Mouse (Mus musculus): ENCODE measurements around the gene Aqr. TPM values are rescaled to one million over a fixed set of nuclear protein-coding genes. Genes with fewer than 3 reads are reported as not detected.

The Aqr gene
- total and polyA plus RNA-seq, 2 experiments from 2014 or later: 15.0 to 18.6 TPM

DNA sequence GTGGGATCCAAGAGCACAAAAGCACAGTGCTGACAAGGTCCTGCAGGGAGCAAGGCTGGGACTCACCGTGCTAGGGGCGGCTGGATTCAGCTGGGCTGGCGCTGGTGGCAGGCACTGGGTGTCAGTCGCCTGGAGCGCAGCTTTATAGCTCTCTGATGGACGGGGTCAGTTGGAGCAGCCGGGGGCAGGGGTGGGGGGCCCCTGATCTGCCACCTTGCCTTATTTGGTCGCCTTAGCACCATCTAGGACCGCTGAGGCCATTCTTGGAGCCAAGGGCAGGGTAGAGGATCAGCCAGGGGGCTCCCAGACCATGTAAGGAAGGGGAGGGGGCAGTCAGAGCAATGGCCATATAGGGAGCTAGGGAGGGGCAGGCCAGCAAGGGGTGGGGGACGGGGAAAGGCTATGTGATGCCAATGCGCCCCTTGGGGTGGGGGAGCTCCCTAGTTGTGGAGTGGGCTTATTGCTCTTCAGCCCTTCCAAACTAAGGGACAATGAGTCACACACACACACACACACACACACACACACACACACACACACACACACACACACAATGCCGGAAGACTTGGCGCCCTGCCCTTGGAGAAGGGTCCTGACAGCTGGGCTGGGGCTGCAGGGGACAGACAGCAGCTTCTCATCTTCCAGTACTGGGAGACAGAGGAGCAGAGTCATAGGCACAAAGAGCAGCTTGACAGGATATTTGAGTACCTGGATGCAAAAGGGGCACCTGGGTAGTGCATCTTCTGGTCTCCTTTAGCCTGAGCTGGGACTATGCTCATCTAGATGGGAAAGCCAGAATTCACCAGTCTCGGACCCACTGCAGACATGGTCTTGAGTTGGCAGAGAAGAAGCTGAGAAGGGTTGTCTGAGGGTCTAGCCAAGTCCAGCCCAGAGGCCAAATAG is 133.9 kb downstream of the Aqr start, which contains the start of gene Actc1:
TSS of gene Actc1 (minus strand) at position 853 of the 903 bp plus-strand sequence.
- Histone ChIP-seq H3K9me3 (replicated peaks; ENCODE audit: control insufficient read depth, low read length) (no peaks in the 10 kb centered on the region), H3K27me3 (ENCODE audit: control insufficient read depth, insufficient read depth, low read length) (no peaks in the 10 kb centered on the region), H3K9ac (replicated peaks; ENCODE audit: low read depth, low read length) (peak within 1 kb of the TSS; percentile 84), H3K4me1 (ENCODE audit: control insufficient read depth, insufficient read depth) (no peaks in the 10 kb centered on the region), H3K36me3 (replicated peaks; ENCODE audit: control insufficient read depth, insufficient read depth, low read length) (peaks cover 28% of the 10 kb centered on the region), H3K4me2 (ENCODE audit: low read depth, low read length) (peak within 1 kb of the TSS; percentile 60), H3K27ac (ENCODE audit: low read depth) (peak within 1 kb of the TSS; percentile 96), H3K4me3 (ENCODE audit: low read depth, low read length) (peak within 1 kb of the TSS; percentile 53)
- WGBS: 15% methylated on average over 14 of the region's 14 CpGs
- DNase-seq (ENCODE audit: low spot score): peak; percentile 94
- TF ChIP-seq EP300 (IDR thresholded peaks at IDR 0.05; ENCODE audit: low read depth): no peak
- TF ChIP-seq CTCF (IDR thresholded peaks at IDR 0.05; ENCODE audit: low read depth): no peak
- ATAC-seq (ENCODE audit: insufficient read depth, low read depth): peak; percentile 74

DNA sequence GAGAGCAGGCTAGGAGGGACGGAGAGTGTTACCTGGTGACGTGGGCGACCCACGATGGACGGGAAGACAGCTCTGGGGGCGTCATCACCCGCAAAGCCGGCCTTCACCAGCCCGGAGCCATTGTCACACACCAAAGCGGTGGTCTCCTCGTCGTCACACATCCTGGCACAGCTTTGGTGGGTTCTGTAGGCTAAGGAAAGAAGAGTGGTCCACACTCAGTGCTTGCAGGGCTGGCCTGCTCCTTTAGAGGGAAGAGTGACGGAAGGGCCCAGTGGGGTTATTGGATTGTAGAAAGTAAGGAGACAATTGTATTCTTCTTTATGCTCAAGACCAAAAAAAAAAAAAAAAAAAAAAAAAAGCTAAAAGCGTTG is 135.0 kb downstream of the Aqr start:
- no peaks in the 10 kb centered on the region for H3K4me1 ChIP-seq (ENCODE audit: control insufficient read depth, insufficient read depth)
- H3K9ac ChIP-seq (replicated peaks; ENCODE audit: low read depth, low read length): peak overlapping the region; percentile 84
- ATAC-seq (ENCODE audit: insufficient read depth, low read depth) (no peak), DNase-seq (ENCODE audit: low spot score) (no peak)
- H3K27me3 ChIP-seq (ENCODE audit: control insufficient read depth, insufficient read depth, low read length): no peaks in the 10 kb centered on the region
- H3K36me3 ChIP-seq (replicated peaks; ENCODE audit: control insufficient read depth, insufficient read depth, low read length): peaks cover 36% of the 10 kb centered on the region
- peak overlapping the region; percentile 53 for H3K4me3 ChIP-seq (ENCODE audit: low read depth, low read length)
- peak overlapping the region; percentile 96 for H3K27ac ChIP-seq (ENCODE audit: low read depth)
- peak overlapping the region; percentile 60 for H3K4me2 ChIP-seq (ENCODE audit: low read depth, low read length)
- TF ChIP-seq CTCF (IDR thresholded peaks at IDR 0.05; ENCODE audit: low read depth) (no peak), EP300 (IDR thresholded peaks at IDR 0.05; ENCODE audit: low read depth) (no peak)
- no peaks in the 10 kb centered on the region for H3K9me3 ChIP-seq (replicated peaks; ENCODE audit: control insufficient read depth, low read length)
- WGBS: 38% methylated on average over 14 of the region's 14 CpGs

Small RNA genes within 50 kb of the gene (microRNA-seq; reads per million reads assigned to microRNA genes)
- not detected for gene Mir7002

Other genes with a start within 250 kb of the Aqr start
- gene Gjd2, start 173.4 kb downstream of the Aqr start, total RNA-seq (2014; rRNA removed; ENCODE audit: low replicate concordance): 0.12 TPM in 1 of 2 replicates, not detected in the other
- not detected in 2 replicates for gene Gjd2, start 173.4 kb downstream of the Aqr start, polyA plus RNA-seq (2015; fragmentation: Nextera tagmentation; extraction: Ambion mirVana)
- gene Actc1, start 133.5 kb downstream of the Aqr start, total RNA-seq (2014; rRNA removed; ENCODE audit: low replicate concordance): 20,690 and 21,635 TPM in 2 replicates
- gene Actc1, start 133.5 kb downstream of the Aqr start, polyA plus RNA-seq (2015; fragmentation: Nextera tagmentation; extraction: Ambion mirVana): 18,379 and 21,577 TPM in 2 replicates
- gene Zfp770, start 14.4 kb upstream of the Aqr start, total RNA-seq (2014; rRNA removed; ENCODE audit: low replicate concordance): 6.7 and 7.3 TPM in 2 replicates
- 2.9 and 3.3 TPM in 2 replicates for gene Zfp770, start 14.4 kb upstream of the Aqr start, polyA plus RNA-seq (2015; fragmentation: Nextera tagmentation; extraction: Ambion mirVana)

All from heart, postnatal 0 days (tissue).